Mouse (Mus musculus) kidney, postnatal 10 days (tissue): ENCODE measurements around the gene Olfr620.

ENCODE experiments used
- DNase-seq: peaks from one replicate; pipeline ENCODE4 v3.0.0; 2021; ENCODE audit warnings: mixed read lengths

The Olfr620 gene

GRCm38 (mm10) chr7:103612434-103612833 lies at the start of gene Olfr620:
Gene Olfr620 (minus strand): TSS chr7:103612534.
- no peak for DNase-seq

GRCm38 (mm10) chr7:103644070-103644469 lies 31.7 kb upstream of the Olfr620 start:
- DNase-seq, result no peak

GRCm38 (mm10) chr7:103642602-103643001 lies 30.3 kb upstream of the Olfr620 start, which contains the start of gene Olfr622:
Gene Olfr622 (minus strand): TSS chr7:103642702.
- DNase-seq, result no peak

GRCm38 (mm10) chr7:103636795-103637194 lies 24.5 kb upstream of the Olfr620 start:
- DNase-seq, result no peak

- DNase-seq, result no peak
These were observed 4.9 kb downstream of the Olfr620 start for GRCm38 (mm10) chr7:103607425-103607824.

GRCm38 (mm10) chr7:103600275-103600674 lies 12.1 kb downstream of the Olfr620 start, which contains the start of gene Olfr619:
Gene Olfr619 (plus strand): TSS chr7:103600575.
- DNase-seq, result no peak

GRCm38 (mm10) chr7:103589803-103590202 lies 22.5 kb downstream of the Olfr620 start, which contains the start of gene Olfr618:
Gene Olfr618 (plus strand): TSS chr7:103590103.
- no peak for DNase-seq

GRCm38 (mm10) chr7:103572761-103573160 lies 39.6 kb downstream of the Olfr620 start, which contains the start of gene Olfr617:
Gene Olfr617 (plus strand): TSS chr7:103573061.
- DNase-seq, result no peak

GRCm38 (mm10) chr7:103569043-103569442 lies 43.3 kb downstream of the Olfr620 start, which contains the start of gene Olfr616:
Gene Olfr616 (minus strand): TSS chr7:103569143.
- no peak for DNase-seq

GRCm38 (mm10) chr7:103555779-103556178 lies 56.6 kb downstream of the Olfr620 start, which contains the start of gene Olfr615:
Gene Olfr615 (plus strand): TSS chr7:103556079.
- DNase-seq, result no peak
